8 mouse cellular contexts compared by ENCODE assay signal in genomic region chr7:19769434-19770374, GRCm38 (mm10). TPM values are rescaled to one million over a fixed set of nuclear protein-coding genes. Genes with fewer than 3 reads are reported as not detected.
DNase-seq lines count a peak whose midpoint lies in the region; ATAC-seq and TF ChIP-seq lines count a peak whose summit lies in the region.

No protein-coding gene starts in this region.

- H3K9ac ChIP-seq in embryonic facial prominence, embryonic 15.5 days: peak overlapping the region; percentile 37
- H3K9ac ChIP-seq in intestine, postnatal 0 days (ENCODE audit: low read depth, low read length): peak overlapping the region; percentile 51
- peak overlapping the region; percentile 41 for H3K9ac ChIP-seq in neural tube, embryonic 15.5 days (replicated peaks)

- H3K4me3 ChIP-seq in lung, adult 2 months (replicated peaks; ENCODE audit: extremely low read depth, low read depth, low read length): peak overlapping the region; percentile 76
- peak overlapping the region; percentile 46 for H3K4me3 ChIP-seq in embryonic facial prominence, embryonic 15.5 days (replicated peaks)
- peak overlapping the region; percentile 46 for H3K4me3 ChIP-seq in intestine, postnatal 0 days (ENCODE audit: low read depth, low read length)
- peak overlapping the region; percentile 41 for H3K4me3 ChIP-seq in neural tube, embryonic 15.5 days (replicated peaks)

- ATAC-seq in embryonic facial prominence, embryonic 15.5 days (ENCODE audit: insufficient number of reproducible peaks, low FRiP score, low TSS enrichment, low read depth): no peak
- no peak; the same call in 1 of the 2 replicates for ATAC-seq in intestine, postnatal 0 days
- ATAC-seq in neural tube, embryonic 15.5 days (ENCODE audit: low FRiP score): peak; percentile 6; the same call in 1 of the 2 replicates
- no peak for ATAC-seq in megakaryocyte-erythroid progenitor cell, adult 5-6 weeks (replicated peaks; ENCODE audit: low FRiP score, low TSS enrichment, poor library complexity, severe bottlenecking)

- TF ChIP-seq CTCF in lung, adult 2 months (IDR thresholded peaks at IDR 0.05; ENCODE audit: insufficient read depth, low read length): no peak
- no peak for TF ChIP-seq CTCF in intestine, postnatal 0 days (IDR thresholded peaks at IDR 0.05; ENCODE audit: low read depth)

- peak overlapping the region; percentile 65 for H3K4me2 ChIP-seq in embryonic facial prominence, embryonic 15.5 days (replicated peaks)
- H3K4me2 ChIP-seq in intestine, postnatal 0 days (replicated peaks; ENCODE audit: low read depth): peak overlapping the region; percentile 84
- peak overlapping the region; percentile 82 for H3K4me2 ChIP-seq in neural tube, embryonic 15.5 days

- TF ChIP-seq POLR2A in lung, adult 2 months (IDR thresholded peaks at IDR 0.05; ENCODE audit: borderline replicate concordance, extremely low read depth, low read depth, low read length): no peak

- peaks cover 10% of the 10 kb centered on the region for H3K4me1 ChIP-seq in lung, adult 2 months (ENCODE audit: control insufficient read depth, insufficient read depth, low read length)
- H3K4me1 ChIP-seq in embryonic facial prominence, embryonic 15.5 days: peaks cover 29% of the 10 kb centered on the region
- H3K4me1 ChIP-seq in intestine, postnatal 0 days (replicated peaks; ENCODE audit: control insufficient read depth, insufficient read depth, low read length): no peaks in the 10 kb centered on the region
- peaks cover 26% of the 10 kb centered on the region for H3K4me1 ChIP-seq in neural tube, embryonic 15.5 days

- 6% methylated on average over 16 of the region's 16 CpGs for WGBS in lung, adult 2 months
- 5% methylated on average over 16 of the region's 16 CpGs for WGBS in embryonic facial prominence, embryonic 15.5 days
- WGBS in intestine, postnatal 0 days: 13% methylated on average over 16 of the region's 16 CpGs
- 11% methylated on average over 16 of the region's 16 CpGs for WGBS in neural tube, embryonic 15.5 days

- peaks cover 13% of the 10 kb centered on the region; the same call in 1 of the 2 replicates for H3K36me3 ChIP-seq in embryonic facial prominence, embryonic 15.5 days
- H3K36me3 ChIP-seq in intestine, postnatal 0 days (ENCODE audit: control insufficient read depth, insufficient read depth): no peaks in the 10 kb centered on the region
- no peaks in the 10 kb centered on the region for H3K36me3 ChIP-seq in neural tube, embryonic 15.5 days

- H3K27me3 ChIP-seq in embryonic facial prominence, embryonic 15.5 days: no peaks in the 10 kb centered on the region
- no peaks in the 10 kb centered on the region for H3K27me3 ChIP-seq in intestine, postnatal 0 days (replicated peaks; ENCODE audit: control insufficient read depth, insufficient read depth, low read length)
- peaks cover 40% of the 10 kb centered on the region for H3K27me3 ChIP-seq in neural tube, embryonic 15.5 days (replicated peaks)

- DNase-seq in lung, adult 2 months: peak; percentile 49
- no peak for DNase-seq in lung, postnatal 25 days (ENCODE audit: low spot score)
- DNase-seq in cerebellum, postnatal 14 days: no peak
- DNase-seq in frontal cortex, postnatal 36 days (ENCODE audit: low spot score in 2 of 2): no peak

- H3K27ac ChIP-seq in embryonic facial prominence, embryonic 15.5 days (replicated peaks): peak overlapping the region; percentile 74
- H3K27ac ChIP-seq in intestine, postnatal 0 days (ENCODE audit: low read depth, low read length): no peak overlapping the region
- no peak overlapping the region for H3K27ac ChIP-seq in neural tube, embryonic 15.5 days (replicated peaks)

- H3K9me3 ChIP-seq in embryonic facial prominence, embryonic 15.5 days (replicated peaks): no peaks in the 10 kb centered on the region
- no peaks in the 10 kb centered on the region for H3K9me3 ChIP-seq in intestine, postnatal 0 days (ENCODE audit: control insufficient read depth)
- no peaks in the 10 kb centered on the region for H3K9me3 ChIP-seq in neural tube, embryonic 15.5 days (replicated peaks)

RNA-seq across cellular contexts. Expression of gene Bcam, which starts 1.1 kb away (rescaled TPM):
- 769 and 829 TPM in 2 replicates for polyA plus RNA-seq in lung, adult 2 months (2012; rRNA removed)
- polyA plus RNA-seq in embryonic facial prominence, embryonic 15.5 days (2015; fragmentation: Nextera tagmentation; extraction: Ambion mirVana): 158 and 163 TPM in 2 replicates
- polyA plus RNA-seq in intestine, postnatal 0 days (2015; fragmentation: Nextera tagmentation; extraction: Ambion mirVana): 36.2 and 38.0 TPM in 2 replicates
- 26.3 and 37.0 TPM in 2 replicates for polyA plus RNA-seq in neural tube, embryonic 15.5 days (2015; fragmentation: Nextera tagmentation; extraction: Ambion mirVana)
- total RNA-seq in megakaryocyte-erythroid progenitor cell, adult 5-6 weeks (2014; fragmentation: Nextera tagmentation): 5.3 TPM in 1 of 2 replicates, not detected in the other
- 0.08 TPM in 1 of 2 replicates, not detected in the other for total RNA-seq in megakaryocyte-erythroid progenitor cell, adult 5-6 weeks (2017)

RNA-seq across cellular contexts. Expression of gene Nectin2, which starts 19.4 kb away (rescaled TPM):
- 70.9 and 74.7 TPM in 2 replicates for polyA plus RNA-seq in lung, adult 2 months (2012; rRNA removed)
- polyA plus RNA-seq in embryonic facial prominence, embryonic 15.5 days (2015; fragmentation: Nextera tagmentation; extraction: Ambion mirVana): 79.6 and 86.6 TPM in 2 replicates
- 93.1 and 94.7 TPM in 2 replicates for polyA plus RNA-seq in intestine, postnatal 0 days (2015; fragmentation: Nextera tagmentation; extraction: Ambion mirVana)
- polyA plus RNA-seq in neural tube, embryonic 15.5 days (2015; fragmentation: Nextera tagmentation; extraction: Ambion mirVana): 56.5 and 68.7 TPM in 2 replicates
- 2.2 and 6.0 TPM in 2 replicates for total RNA-seq in megakaryocyte-erythroid progenitor cell, adult 5-6 weeks (2014; fragmentation: Nextera tagmentation)
- total RNA-seq in megakaryocyte-erythroid progenitor cell, adult 5-6 weeks (2017): 3.9 and 12.3 TPM in 2 replicates

RNA-seq across cellular contexts. Expression of gene Cblc, which starts 26.9 kb away (rescaled TPM):
- 16.1 and 21.9 TPM in 2 replicates for polyA plus RNA-seq in lung, adult 2 months (2012; rRNA removed)
- 13.2 and 17.2 TPM in 2 replicates for polyA plus RNA-seq in embryonic facial prominence, embryonic 15.5 days (2015; fragmentation: Nextera tagmentation; extraction: Ambion mirVana)
- 54.8 and 56.5 TPM in 2 replicates for polyA plus RNA-seq in intestine, postnatal 0 days (2015; fragmentation: Nextera tagmentation; extraction: Ambion mirVana)
- polyA plus RNA-seq in neural tube, embryonic 15.5 days (2015; fragmentation: Nextera tagmentation; extraction: Ambion mirVana): 0.69 and 2.2 TPM in 2 replicates
- total RNA-seq in megakaryocyte-erythroid progenitor cell, adult 5-6 weeks (2014; fragmentation: Nextera tagmentation): not detected in 2 replicates
- not detected in 2 replicates for total RNA-seq in megakaryocyte-erythroid progenitor cell, adult 5-6 weeks (2017)

RNA-seq across cellular contexts. Expression of gene Bcl3, which starts 52.9 kb away (rescaled TPM):
- 38.7 and 71.2 TPM in 2 replicates for polyA plus RNA-seq in lung, adult 2 months (2012; rRNA removed)
- 4.7 and 6.9 TPM in 2 replicates for polyA plus RNA-seq in embryonic facial prominence, embryonic 15.5 days (2015; fragmentation: Nextera tagmentation; extraction: Ambion mirVana)
- 19.0 and 23.7 TPM in 2 replicates for polyA plus RNA-seq in intestine, postnatal 0 days (2015; fragmentation: Nextera tagmentation; extraction: Ambion mirVana)
- 1.2 and 5.2 TPM in 2 replicates for polyA plus RNA-seq in neural tube, embryonic 15.5 days (2015; fragmentation: Nextera tagmentation; extraction: Ambion mirVana)
- 3.3 TPM in 1 of 2 replicates, not detected in the other for total RNA-seq in megakaryocyte-erythroid progenitor cell, adult 5-6 weeks (2014; fragmentation: Nextera tagmentation)
- 0.34 TPM in 1 of 2 replicates, not detected in the other for total RNA-seq in megakaryocyte-erythroid progenitor cell, adult 5-6 weeks (2017)

RNA-seq across cellular contexts. Expression of gene Tomm40, which starts 54.5 kb away (rescaled TPM):
- polyA plus RNA-seq in lung, adult 2 months (2012; rRNA removed): 46.0 and 51.3 TPM in 2 replicates
- polyA plus RNA-seq in embryonic facial prominence, embryonic 15.5 days (2015; fragmentation: Nextera tagmentation; extraction: Ambion mirVana): 146 and 148 TPM in 2 replicates
- 80.1 and 85.5 TPM in 2 replicates for polyA plus RNA-seq in intestine, postnatal 0 days (2015; fragmentation: Nextera tagmentation; extraction: Ambion mirVana)
- 155 and 171 TPM in 2 replicates for polyA plus RNA-seq in neural tube, embryonic 15.5 days (2015; fragmentation: Nextera tagmentation; extraction: Ambion mirVana)
- 111 and 140 TPM in 2 replicates for total RNA-seq in megakaryocyte-erythroid progenitor cell, adult 5-6 weeks (2014; fragmentation: Nextera tagmentation)
- 44.6 and 64.9 TPM in 2 replicates for total RNA-seq in megakaryocyte-erythroid progenitor cell, adult 5-6 weeks (2017)
